Mouse (Mus musculus) NIH3T3 (cell line): ENCODE results near the gene Mlana.

Source experiments
- DNase-seq: peaks from one replicate; pipeline ENCODE4 v3.0.0-alpha.2; 2012; ENCODE audit warnings: low read depth

The Mlana gene

GRCm38 (mm10) chr19:29753939-29754338, 56.3 kb downstream of the Mlana start:
- no peak for DNase-seq
